Mouse (Mus musculus) heart, adult 18-20 months (tissue): Measurements from ENCODE around the gene Lcn5. TPM values are rescaled to one million over a fixed set of nuclear protein-coding genes. Genes with fewer than 3 reads are reported as not detected.
"Not testable (repeated sequence)": the region's sequence is repeated elsewhere in the genome, so short reads cannot be mapped to it uniquely, and the experiment has no call there.

ENCODE experiments used
- DNase-seq, 2 experiments: peaks; one replicate each; pipeline ENCODE4 v3.0.0; 2021 to 2022; ENCODE audit warnings: mixed read lengths in 1 of 2
- total RNA-seq, 2 experiments: library from RNA; stranded (reverse); gene quantifications; 2 replicates each; pipeline ENCODE4 v1.2.3; 2021

The Lcn5 gene
- total RNA-seq, 2 experiments from 2014 or later: not detected

DNA sequence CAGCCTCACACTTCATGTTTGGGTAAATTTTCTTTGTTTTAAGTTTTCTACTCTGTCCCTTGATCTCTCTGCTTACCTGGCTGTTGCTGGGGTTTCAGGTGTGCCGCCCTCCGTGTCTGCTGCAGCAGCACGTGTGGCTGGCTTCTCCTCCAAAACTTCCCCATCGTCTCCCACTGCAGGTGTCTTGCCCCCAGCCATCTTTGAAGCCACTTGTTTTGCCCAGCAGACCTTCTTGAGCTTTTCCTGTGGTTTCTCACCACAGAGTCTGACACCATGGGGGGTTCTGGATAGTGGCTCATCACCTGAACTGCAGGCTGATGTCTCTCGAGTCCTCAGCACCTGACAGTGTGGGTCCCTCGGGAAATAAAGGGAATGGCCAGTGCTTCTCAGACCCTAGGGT lies 21.8 kb downstream of the Lcn5 start:
- DNase-seq: no peak

DNA sequence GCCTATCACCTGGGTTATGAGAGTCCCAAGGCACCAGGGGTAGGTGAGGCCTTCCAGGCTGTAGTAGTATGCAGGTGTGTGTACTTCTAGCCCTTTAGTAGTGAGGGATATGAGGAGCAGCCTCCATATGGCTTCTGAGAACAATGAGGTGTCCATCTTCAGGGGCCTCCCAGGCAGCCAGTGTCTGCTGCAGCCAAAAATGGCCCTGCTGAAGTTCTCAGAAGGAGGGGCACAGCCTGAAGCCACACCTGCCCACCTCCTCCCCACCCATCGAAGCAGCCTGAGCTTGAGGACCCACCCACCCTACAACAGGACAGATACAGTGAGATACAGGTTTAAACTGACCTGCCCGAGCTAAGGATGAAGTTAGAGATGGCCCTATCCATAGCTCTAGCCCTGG lies 24.7 kb downstream of the Lcn5 start, which contains the start of gene Lcn10:
Lcn10 (plus strand) TSS at position 301 of the 400 bp plus-strand sequence.
- DNase-seq: no peak

DNA sequence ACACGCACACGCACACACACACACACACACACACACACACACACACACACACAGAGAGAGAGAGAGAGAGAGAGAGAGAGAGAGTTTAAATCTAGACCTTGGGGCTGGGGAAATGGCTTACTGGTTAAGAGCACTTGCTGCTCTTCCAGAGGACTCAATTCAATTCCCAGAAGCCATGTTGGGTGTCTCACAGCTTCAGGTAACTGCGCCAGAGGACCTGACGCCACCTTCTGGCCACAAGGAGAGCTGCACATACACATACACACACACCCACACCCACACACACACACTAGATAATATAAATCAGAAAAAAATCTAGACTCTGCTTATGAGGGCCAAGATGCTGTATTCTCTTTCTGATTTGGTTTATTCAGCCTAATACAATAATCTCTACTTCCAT lies 29.2 kb downstream of the Lcn5 start:
- DNase-seq: no peak

DNA sequence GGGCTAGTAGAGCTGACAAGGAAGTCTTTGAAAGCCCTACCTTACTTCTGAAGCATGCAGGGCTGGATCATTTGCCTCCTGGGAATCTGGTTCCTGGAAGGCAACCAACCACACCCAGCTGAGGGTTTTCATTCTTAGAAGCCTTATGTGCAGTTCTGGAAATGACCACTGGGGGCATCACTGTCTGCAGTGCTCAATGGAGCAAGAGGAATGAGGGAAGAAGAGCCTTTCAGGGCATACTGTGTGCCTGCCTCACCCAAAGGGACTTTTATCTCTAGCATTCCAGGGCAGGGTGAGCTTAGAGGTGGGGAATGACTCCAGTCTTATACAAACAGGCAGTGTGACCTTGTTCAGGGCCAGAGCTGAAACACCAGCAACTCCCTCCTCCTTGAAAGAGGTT lies 36.9 kb downstream of the Lcn5 start:
- peak; percentile 57 to 85 for DNase-seq

DNA sequence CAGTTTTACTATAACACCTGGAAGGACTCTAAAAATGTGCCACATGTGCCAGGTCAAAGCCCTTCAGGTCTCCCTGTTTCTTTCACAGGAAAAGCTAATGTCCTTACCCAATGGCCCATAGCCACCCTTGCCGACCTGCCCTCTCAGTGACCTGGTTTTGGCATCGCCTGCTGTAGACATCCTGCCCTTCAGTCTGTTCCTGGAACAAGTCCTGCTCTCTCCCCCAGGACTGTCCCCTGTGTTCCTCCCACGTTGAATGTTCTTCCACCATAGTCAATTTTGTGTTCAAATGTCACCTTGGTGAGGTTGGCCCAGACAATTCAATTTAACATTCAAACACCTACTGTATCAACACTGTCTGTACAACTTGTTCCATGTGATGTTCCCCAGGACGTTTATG lies 39.2 kb downstream of the Lcn5 start:
- DNase-seq: no peak

DNA sequence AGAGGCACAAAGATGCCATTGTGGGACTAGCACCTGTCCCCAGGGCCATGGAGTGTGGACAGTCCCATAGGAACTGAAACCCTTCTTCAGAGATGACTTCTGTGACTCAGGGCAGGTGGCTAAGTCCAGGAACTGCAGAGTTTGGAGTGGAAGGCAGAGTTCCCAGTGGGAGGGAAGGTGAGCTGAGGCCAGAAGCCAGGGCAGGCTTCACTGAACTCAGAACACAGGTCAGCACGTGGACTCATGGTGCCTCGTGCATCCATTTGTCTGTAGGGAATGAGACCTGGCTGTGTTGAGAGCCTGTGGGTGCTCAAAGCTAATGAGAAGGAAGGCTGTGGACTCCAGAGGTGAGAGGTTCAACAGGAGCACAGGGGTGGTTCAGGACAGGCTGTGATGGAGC lies 40.9 kb downstream of the Lcn5 start:
- no peak for DNase-seq

DNA sequence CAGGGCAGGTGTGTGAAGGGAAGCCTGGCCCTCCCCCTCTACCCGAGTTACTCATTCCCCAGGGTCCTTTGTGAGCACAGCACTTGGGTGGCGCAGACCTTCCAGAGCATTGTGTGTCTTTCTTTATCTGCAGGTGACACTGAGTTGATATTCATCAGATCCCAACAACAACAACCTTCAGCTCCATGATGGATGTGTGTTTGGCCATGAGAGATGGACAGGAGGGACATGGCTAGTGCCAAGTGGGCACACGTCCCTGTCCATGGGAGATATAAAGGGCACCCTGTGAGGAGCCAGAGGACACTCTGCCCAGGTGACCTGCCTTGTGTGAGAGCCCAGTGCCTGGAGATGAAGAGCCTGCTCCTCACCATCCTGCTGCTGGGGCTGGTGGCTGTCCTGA lies 42.0 kb downstream of the Lcn5 start, which contains the start of gene Obp2a:
Obp2a (plus strand) TSS at position 301 of the 400 bp plus-strand sequence.
- not testable (repeated sequence) for DNase-seq

DNA sequence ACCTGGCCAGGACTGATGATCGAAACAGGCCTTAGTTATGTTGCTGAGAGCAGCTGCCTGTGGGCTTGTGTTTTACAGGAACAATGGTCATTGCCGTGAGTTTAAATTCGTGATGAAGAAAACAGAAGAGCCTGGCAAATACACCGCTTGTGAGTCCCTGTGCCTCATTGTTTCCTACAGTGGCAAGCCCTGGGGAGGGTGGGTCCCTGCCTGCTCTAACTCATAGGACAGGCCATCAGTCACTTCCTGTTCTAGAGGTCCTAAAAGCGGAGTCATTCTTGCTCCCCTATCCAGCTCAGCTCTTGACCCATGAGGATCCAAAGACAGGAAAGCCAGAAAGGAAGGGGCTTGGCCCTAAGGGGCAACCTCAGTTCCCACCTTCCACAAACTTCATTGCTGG lies 43.2 kb downstream of the Lcn5 start:
- peak in 1 of 2 experiments; percentile 12 for DNase-seq

DNA sequence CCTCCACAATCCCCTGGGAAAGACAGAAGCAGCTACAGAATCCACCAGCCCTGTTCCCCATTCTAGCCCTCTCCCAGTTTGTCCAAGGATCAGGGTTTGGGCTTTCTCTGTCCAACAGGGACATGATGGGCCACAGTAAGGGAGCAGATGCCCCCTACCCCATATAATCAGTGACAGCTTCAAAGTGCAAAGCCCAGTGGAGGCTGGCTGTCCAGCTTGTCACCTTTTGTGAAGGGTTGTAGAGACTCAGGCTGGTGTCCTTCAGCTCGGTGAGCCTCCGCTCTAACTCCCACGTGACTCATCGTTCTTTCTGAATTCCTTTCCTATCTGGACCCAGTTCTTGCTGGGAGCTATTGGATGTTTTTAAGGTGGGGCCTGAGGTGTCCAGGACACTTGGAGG lies 46.0 kb downstream of the Lcn5 start:
- no peak for DNase-seq

DNA sequence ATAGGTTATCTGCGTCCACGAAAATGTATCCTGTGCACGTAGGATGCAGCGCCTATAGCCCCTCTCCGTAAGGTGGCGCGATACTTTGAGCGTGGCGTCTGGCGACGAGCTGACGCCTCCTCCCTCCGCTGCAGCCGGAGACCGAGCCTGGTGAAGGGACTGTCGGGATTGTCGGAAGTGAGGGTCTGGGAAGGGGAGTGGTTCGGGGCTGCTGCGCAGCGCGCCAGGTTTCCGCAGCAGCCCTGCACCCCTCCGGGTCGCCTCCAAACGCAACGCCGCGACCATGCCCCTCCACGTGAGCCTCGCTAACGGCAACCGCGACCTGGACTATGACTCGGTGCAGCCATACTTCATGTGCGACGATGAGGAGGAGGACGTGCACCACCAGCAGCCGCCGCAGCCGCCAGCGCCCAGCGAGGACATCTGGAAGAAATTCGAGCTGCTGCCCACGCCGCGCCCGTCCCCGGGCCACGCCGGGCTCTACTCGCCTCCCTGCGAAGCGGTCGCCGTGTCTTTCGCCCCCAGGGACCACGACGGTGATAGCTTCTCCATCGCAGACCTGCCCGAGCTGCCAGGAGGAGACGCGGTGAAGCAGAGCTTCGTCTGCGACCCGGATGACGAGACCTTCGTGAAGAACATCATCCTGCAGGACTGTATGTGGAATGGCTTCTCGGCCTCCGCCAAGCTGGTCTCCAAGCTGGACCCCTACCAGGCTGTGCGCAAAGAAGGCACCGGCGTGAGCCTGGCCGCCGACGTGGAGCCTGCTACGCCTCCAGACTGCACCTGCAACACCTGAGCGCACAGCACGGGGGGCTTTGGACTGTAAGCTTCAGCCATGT lies 49.1 kb downstream of the Lcn5 start, which contains the start of gene Bmyc:
Bmyc (plus strand) TSS at position 97 of the 839 bp plus-strand sequence.
- peak; percentile 83 to 86 for DNase-seq

DNA sequence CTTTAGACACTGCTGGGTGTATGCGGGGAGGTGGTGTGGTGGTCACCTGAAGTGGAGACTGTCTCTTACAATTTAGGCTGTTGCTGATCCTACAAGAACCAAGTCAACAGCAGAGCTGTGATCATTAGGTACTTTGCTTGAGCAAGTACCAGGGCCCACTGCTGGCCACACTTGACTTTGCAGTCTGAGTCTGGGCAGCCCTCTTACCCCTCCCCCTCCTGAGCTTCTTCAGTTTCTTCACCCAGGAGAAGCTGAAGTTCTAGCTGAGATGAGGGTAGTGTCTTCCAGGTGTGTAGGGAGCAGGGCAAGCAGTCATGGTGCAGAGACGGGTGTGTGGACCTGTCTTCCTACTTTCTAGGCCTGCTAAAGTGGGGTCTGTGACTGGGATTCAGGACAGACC lies 50.4 kb downstream of the Lcn5 start:
- DNase-seq: peak in 1 of 2 experiments; percentile 12

DNA sequence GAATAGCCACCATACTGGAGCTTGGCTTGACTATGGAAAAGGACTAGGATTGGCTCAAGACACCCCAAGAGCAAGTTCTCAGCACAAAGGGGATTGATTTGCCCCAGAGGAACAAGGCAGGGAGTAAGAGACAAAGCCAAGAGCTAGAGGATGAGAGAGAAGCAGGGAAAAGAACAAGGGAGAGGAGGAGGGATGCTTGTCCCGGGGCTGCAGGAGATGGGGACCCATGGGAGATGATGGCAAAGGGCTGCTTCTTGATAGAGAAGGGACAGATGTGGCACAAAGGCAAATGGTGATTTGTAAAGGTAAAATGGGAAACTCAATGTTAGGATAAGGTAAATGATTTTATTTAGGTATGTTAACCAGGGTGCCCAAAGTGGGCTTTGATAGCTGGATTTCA lies 51.3 kb downstream of the Lcn5 start:
- DNase-seq: not testable (repeated sequence)

DNA sequence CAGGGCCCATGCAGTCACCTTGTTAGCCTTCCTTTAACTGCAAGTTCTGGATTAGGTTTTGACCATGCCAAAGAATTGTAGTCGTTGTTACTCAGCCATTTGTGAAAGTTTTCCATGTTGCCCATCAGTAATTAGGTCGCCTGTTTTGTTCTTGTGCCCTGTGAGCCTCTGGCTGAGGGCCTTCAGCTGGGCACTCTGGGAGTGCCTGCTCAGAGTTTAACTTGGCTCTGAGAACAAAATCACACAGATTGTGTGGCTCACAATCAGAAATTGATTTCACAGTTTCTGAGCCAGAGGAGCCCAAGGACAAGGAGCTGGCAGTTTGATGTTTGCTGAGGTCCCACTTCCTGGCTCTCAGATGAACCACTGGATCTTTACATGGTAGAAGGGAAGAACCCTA lies 52.0 kb downstream of the Lcn5 start:
- DNase-seq: not testable (repeated sequence)

Other genes starting within 250 kb of the Lcn5 start
- 1 to 10 TPM in 1 of 2 experiments, not detected in 1; 1.1 TPM for gene Fut7, start 234.7 kb upstream of the Lcn5 start, total RNA-seq
- gene Abca2, start 229.2 kb upstream of the Lcn5 start, total RNA-seq: 10 to 100 TPM; 41.4 to 43.2 TPM
- 1 to 10 TPM in 1 of 2 experiments, under 1 TPM in 1; 0.82 to 1.7 TPM for gene Clic3, start 201.1 kb upstream of the Lcn5 start, total RNA-seq
- 10 to 100 TPM; 22.6 to 28.7 TPM for gene Paxx, start 196.9 kb upstream of the Lcn5 start, total RNA-seq
- gene Ptgds, start 187.9 kb upstream of the Lcn5 start, total RNA-seq: 100 to 1,000 TPM; 450 to 656 TPM
- not detected for gene Lcn12, start 164.0 kb upstream of the Lcn5 start, total RNA-seq
- 10 to 100 TPM; 82.0 to 93.6 TPM for gene Fbxw5, start 157.2 kb upstream of the Lcn5 start, total RNA-seq
- gene C8g, start 156.2 kb upstream of the Lcn5 start, total RNA-seq: 1 to 10 TPM; 1.1 to 2.3 TPM
- 10 to 100 TPM; 15.7 to 17.6 TPM for gene Traf2, start 111.0 kb upstream of the Lcn5 start, total RNA-seq
- 100 to 1,000 TPM; 223 to 241 TPM for gene Edf1, start 100.1 kb upstream of the Lcn5 start, total RNA-seq
- gene Mamdc4, start 83.1 kb upstream of the Lcn5 start, total RNA-seq: 1 to 10 TPM in 1 of 2 experiments, under 1 TPM in 1; 0.55 to 1.4 TPM
- gene Phpt1, start 82.7 kb upstream of the Lcn5 start, total RNA-seq: 10 to 100 TPM; 55.9 to 72.5 TPM
- under 1 TPM; 0.10 to 0.46 TPM for gene Ajm1, start 76.2 kb upstream of the Lcn5 start, total RNA-seq
- 10 to 100 TPM; 63.5 to 63.8 TPM for gene Rabl6, start 49.4 kb upstream of the Lcn5 start, total RNA-seq
- gene Ccdc183, start 40.3 kb upstream of the Lcn5 start, total RNA-seq: not detected
- 10 to 100 TPM; 33.9 to 37.9 TPM for gene Tmem141, start 35.9 kb upstream of the Lcn5 start, total RNA-seq
- 1 to 10 TPM; 7.1 to 8.1 TPM for gene Fcna, start 29.9 kb upstream of the Lcn5 start, total RNA-seq
- gene Lcn8, start 4.8 kb upstream of the Lcn5 start, total RNA-seq: under 1 TPM; 0.64 to 0.72 TPM
- gene Lcn6, start 18.8 kb downstream of the Lcn5 start, total RNA-seq: not detected
- not detected for gene Lcn10, start 24.8 kb downstream of the Lcn5 start, total RNA-seq
- gene Obp2a, start 42.1 kb downstream of the Lcn5 start, total RNA-seq: not detected
- gene Bmyc, start 48.8 kb downstream of the Lcn5 start, total RNA-seq: 10 to 100 TPM; 16.9 to 18.3 TPM
- not detected for gene Obp2b, start 79.1 kb downstream of the Lcn5 start, total RNA-seq
- gene Lcn3, start 107.6 kb downstream of the Lcn5 start, total RNA-seq: not detected
- gene Lcn11, start 119.1 kb downstream of the Lcn5 start, total RNA-seq: not detected
- not detected for gene Gm13539, start 124.3 kb downstream of the Lcn5 start, total RNA-seq
- gene Glt6d1, start 157.9 kb downstream of the Lcn5 start, total RNA-seq: not detected
- not detected for gene Lcn9, start 165.2 kb downstream of the Lcn5 start, total RNA-seq
- not detected for gene Sohlh1, start 189.3 kb downstream of the Lcn5 start, total RNA-seq
- gene Kcnt1, start 205.8 kb downstream of the Lcn5 start, total RNA-seq: under 1 TPM; 0.21 to 0.25 TPM